In the genomic region with DNA sequence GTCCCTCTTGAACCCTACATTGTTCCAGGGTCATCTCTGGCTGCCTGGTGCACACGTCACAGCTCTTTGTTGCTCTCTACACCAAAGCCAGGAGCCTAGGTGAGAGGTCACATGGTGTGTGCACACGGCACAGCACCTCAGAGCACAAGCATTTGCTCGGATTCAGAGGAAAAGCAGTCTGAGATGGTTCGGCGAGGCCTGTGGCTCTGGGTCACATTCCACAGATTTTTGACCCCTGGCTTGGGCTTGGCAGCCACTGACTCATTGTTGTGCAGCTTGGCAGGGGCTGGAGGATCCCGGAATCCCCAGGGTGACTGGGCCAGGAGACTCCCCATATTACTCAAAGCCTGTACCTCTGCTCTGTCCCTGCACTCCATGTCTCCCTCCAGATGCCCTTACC, we compare ENCODE assay signal across 9 mouse cellular contexts. TPM values are rescaled to one million over a fixed set of nuclear protein-coding genes. Genes with fewer than 3 reads are reported as not detected.
DNase-seq lines count a peak whose midpoint lies in the region; ATAC-seq and TF ChIP-seq lines count a peak whose summit lies in the region.
"Had no signal": no experiment of that assay in that cellular context is flagged by ENCODE, and none has a peak within 500 bp of the region (broad histone marks: within the 10 kb centered on the region; RNA-seq: fewer than 3 reads in every experiment).

No protein-coding gene starts in this region.

- no peak for TF ChIP-seq POLR2A in embryonic fibroblast, embryonic 13.5 days (IDR thresholded peaks at IDR 0.05; ENCODE audit: low read depth, low read length)

- no peak for TF ChIP-seq CTCF in embryonic fibroblast, embryonic 13.5 days (IDR thresholded peaks at IDR 0.05; ENCODE audit: borderline replicate concordance, insufficient read depth, low read length)

- H3K9ac ChIP-seq in intestine, embryonic 16.5 days (ENCODE audit: low read depth, low read length): no peak overlapping the region
- H3K9ac ChIP-seq: liver, embryonic 13.5 days had no signal

- no peaks in the 10 kb centered on the region for H3K9me3 ChIP-seq in intestine, embryonic 16.5 days (ENCODE audit: control insufficient read depth, low read length)
- H3K9me3 ChIP-seq: liver, embryonic 13.5 days had no signal

- peaks cover 20% of the 10 kb centered on the region for H3K4me1 ChIP-seq in embryonic fibroblast, embryonic 13.5 days (ENCODE audit: control insufficient read depth, insufficient read depth, low read length)
- H3K4me1 ChIP-seq in intestine, embryonic 16.5 days (ENCODE audit: control insufficient read depth, insufficient read depth, low read length): peaks cover 29% of the 10 kb centered on the region

- H3K4me3 ChIP-seq in embryonic fibroblast, embryonic 13.5 days (ENCODE audit: insufficient read depth, low read length): no peak overlapping the region
- no peak overlapping the region for H3K4me3 ChIP-seq in intestine, embryonic 16.5 days (ENCODE audit: low read length)
- H3K4me3 ChIP-seq: liver, embryonic 13.5 days had no signal

- peak; percentile 58 for DNase-seq in ovary, adult 18-20 months (ENCODE audit: low spot score)
- no peak for DNase-seq in ovary, postnatal 14 days (ENCODE audit: low spot score)
- peak; percentile 83 for DNase-seq in lung, postnatal 10 days
- no peak for DNase-seq in spleen, adult 18-20 months
- no peak for DNase-seq in spleen, postnatal 4 days (ENCODE audit: low spot score in 2 of 2)
- DNase-seq: liver, embryonic 13.5 days had no signal

- no peaks in the 10 kb centered on the region for H3K36me3 ChIP-seq in intestine, embryonic 16.5 days (ENCODE audit: control insufficient read depth, insufficient read depth, low read length)

- no peaks in the 10 kb centered on the region for H3K27me3 ChIP-seq in intestine, embryonic 16.5 days (replicated peaks; ENCODE audit: control insufficient read depth, insufficient read depth, low read length)
- H3K27me3 ChIP-seq: liver, embryonic 13.5 days had no signal

- H3K4me2 ChIP-seq in intestine, embryonic 16.5 days (ENCODE audit: low read depth, low read length): no peak overlapping the region
- H3K4me2 ChIP-seq: liver, embryonic 13.5 days had no signal

- peak; percentile 39; the same call in 1 of the 2 replicates for ATAC-seq in intestine, embryonic 16.5 days
- no peak for ATAC-seq in CD4-positive, CD25-positive, alpha-beta regulatory T cell, adult 4 months

- 28% methylated on average over 6 of the region's 6 CpGs for WGBS in intestine, embryonic 16.5 days

- peak overlapping the region; percentile 67 for H3K27ac ChIP-seq in embryonic fibroblast, embryonic 13.5 days (ENCODE audit: insufficient read depth, low read length)
- no peak overlapping the region for H3K27ac ChIP-seq in intestine, embryonic 16.5 days (ENCODE audit: low read length)
- H3K27ac ChIP-seq: liver, embryonic 13.5 days had no signal

RNA-seq across cellular contexts. Expression of gene Nek6, which starts 34.8 kb away (rescaled TPM):
- polyA plus RNA-seq in embryonic fibroblast, embryonic 13.5 days (2011; ENCODE audit: insufficient read length, low read depth, missing spikeins): 38.1 and 52.3 TPM in 2 replicates
- polyA plus RNA-seq in intestine, embryonic 16.5 days (2015; fragmentation: Nextera tagmentation; extraction: Ambion mirVana): 124 and 128 TPM in 2 replicates
- polyA plus RNA-seq in CD4-positive, CD25-positive, alpha-beta regulatory T cell, adult 4 months (2017; shearing (Covaris generic)): 1 to 10 TPM; 2.9 to 3.1 TPM

Comparison
In these comparisons a context has a peak if more than half of its experiments do, and no peak if none do; other contexts are left out.
1. DNase-seq: peak in ovary, adult 18-20 months (single experiment) and lung, postnatal 10 days (single experiment); none in ovary, postnatal 14 days (single experiment), spleen, adult 18-20 months (0 of 2) and spleen, postnatal 4 days (0 of 2).